Mouse (Mus musculus) megakaryocyte progenitor cell, adult 5-6 weeks (primary cell): ENCODE results near the gene Pnmt. TPM values are rescaled to one million over a fixed set of nuclear protein-coding genes. Genes with fewer than 3 reads are reported as not detected.
A peak's percentile ranks its signal among the peaks of the same experiment; 100 is the strongest.

Source experiments
- ATAC-seq: replicated peaks from 2 replicates; pipeline ENCODE4 v1.8.0; 2016; ENCODE audit warnings: mild to moderate bottlenecking, moderate TSS enrichment, inconsistent platforms; ENCODE audit not compliant: poor library complexity
- total RNA-seq, 2 experiments: library from RNA; stranded (forward) in 1 of 2; stranded (reverse) in 1 of 2; fragments of 157-497, 149-512 nt in 1 of 2; fragments of 200-1000 nt in 1 of 2; gene quantifications; 2 replicates each; pipeline versions ENCODE4 v1.2.3 to v1.2.4; 2015 to 2017

Gene Pnmt
- total RNA-seq, 2 experiments from 2014 or later = not detected

- no peak for ATAC-seq
Observed at GRCm38 (mm10) chr11:98412797-98413301, 26.6 kb downstream of the Pnmt start.

DNA sequence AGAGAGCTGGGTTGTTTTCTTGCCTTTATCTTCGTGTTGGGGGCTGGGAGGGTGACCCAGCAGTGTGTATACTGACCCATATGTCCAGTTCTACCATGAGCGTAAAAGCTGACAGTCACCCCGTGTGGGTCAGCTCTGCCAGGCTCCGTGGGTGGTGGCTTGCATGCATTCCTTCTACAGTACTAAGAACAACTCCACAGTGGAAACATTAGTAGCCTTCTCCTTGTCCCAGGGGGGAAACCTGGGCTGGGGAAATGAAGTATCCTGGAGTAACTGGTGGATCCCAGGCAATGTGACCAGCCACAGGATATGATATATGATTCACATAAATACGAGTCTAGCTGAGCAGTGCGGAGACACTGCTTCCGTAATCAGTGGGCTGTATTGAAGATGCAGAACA is 27.5 kb downstream of the Pnmt start:
- ATAC-seq = no peak

DNA sequence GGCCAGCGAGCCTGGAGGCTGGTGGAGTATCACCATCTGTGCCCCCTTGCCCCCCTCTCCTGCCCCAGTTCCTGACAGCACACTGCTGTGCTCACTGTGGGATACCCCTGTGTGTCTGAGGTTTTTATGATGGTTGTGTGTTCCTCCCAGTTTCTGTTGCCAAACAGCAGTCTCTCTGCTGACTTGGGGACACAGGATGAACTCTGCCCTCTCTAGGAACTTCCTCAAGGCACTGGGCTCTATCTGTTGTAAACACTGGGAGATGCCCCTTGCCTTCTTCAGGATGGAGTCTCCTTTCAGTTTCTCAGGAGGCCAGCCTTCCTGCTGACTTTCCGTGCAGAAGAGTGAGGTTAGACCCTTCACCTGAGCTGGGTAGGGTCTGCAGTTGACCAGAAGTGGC is 27.9 kb downstream of the Pnmt start:
- no peak for ATAC-seq

GRCm38 (mm10) chr11:98417074-98417473 is 30.8 kb downstream of the Pnmt start:
- ATAC-seq = peak; percentile 50; the same call in 1 of the 2 replicates

DNA sequence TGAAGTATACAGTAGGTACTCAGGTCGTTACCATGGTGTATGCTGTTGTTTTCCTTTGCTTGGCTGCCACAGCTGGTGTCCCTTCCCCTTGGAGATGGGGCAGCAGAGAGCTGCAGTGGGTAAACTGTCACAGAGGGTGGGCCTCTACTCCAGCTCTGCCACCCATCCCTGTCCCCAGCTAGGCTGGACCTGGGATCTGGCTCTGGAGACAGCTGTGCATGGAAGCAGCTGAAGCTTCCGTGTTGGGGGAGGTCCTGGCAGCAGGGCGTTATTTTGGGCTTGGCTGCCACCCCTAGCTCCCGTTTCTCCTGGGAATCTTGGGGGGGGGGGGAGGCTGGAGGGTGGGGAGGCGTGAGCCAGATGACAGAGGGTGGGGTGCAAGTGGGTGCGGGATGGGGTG is 32.0 kb downstream of the Pnmt start:
- ATAC-seq = no peak

DNA sequence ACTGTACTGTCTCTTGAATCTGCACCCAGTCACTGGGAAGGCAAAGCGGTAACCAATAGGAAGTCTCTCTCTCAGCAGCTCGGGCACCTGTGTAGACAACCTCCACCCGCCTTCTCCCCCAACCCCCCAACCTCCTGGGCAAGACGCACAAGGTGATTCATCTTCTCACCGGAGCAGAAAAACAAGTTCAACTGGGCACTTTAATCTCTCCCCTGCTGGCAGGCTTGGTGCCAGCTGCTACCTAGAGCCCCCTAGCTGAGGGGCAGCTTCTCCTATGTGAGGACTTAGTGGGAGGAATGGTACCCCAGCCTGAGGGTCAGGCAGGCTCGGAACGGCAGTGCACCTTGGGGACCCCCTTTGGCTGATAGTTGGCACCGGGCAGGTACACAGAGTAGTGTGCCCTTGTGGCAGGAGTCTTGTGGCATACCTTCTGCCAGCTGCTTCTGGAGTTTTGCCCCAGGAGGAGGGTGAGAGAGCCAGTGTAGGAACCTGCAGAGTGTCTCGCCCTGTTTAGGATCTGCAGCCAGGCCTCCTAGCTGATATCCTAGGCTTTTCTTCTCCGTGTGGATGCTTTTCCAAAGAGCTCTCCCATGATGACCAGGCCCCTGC is 32.8 kb downstream of the Pnmt start:
- no peak for ATAC-seq

DNA sequence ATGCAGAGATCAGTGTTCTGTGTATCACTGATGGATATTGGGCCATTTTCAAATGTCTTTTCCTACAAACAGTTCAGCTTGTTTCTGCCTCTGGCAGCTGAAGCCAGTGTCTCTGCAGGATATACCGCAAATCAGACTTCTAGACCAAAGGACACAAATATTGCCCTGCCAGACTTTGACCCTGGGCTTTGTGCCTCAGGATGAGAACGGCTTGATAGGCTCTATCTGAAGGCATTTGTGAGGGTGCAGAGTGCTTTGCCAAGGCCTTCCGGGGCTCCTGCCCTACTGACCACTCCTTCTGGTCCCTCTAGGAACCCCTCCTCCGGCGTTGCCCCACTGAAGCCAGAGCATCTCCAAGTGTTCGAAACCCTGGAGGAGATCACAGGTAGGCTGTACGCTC is 40.3 kb downstream of the Pnmt start:
- no peak for ATAC-seq

DNA sequence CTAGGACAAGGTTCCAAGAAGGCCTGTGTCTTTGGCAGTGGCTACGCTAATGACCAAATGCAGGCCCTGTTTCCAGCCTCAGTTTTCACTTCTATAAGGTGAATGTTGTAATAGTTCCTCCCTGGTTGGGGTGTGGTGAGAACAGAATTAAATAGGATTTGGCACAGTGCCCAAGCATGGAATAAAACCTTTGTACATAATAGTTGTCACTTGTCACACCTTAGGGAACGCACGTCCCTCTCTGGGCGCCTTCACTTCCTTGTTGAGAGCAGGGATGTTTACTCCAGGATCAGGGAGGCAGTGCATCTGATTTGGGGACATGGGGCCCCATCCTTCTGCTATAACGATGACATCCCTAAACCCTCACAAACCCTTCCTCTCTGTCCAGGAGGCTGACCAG is 42.2 kb downstream of the Pnmt start:
- ATAC-seq = no peak

DNA sequence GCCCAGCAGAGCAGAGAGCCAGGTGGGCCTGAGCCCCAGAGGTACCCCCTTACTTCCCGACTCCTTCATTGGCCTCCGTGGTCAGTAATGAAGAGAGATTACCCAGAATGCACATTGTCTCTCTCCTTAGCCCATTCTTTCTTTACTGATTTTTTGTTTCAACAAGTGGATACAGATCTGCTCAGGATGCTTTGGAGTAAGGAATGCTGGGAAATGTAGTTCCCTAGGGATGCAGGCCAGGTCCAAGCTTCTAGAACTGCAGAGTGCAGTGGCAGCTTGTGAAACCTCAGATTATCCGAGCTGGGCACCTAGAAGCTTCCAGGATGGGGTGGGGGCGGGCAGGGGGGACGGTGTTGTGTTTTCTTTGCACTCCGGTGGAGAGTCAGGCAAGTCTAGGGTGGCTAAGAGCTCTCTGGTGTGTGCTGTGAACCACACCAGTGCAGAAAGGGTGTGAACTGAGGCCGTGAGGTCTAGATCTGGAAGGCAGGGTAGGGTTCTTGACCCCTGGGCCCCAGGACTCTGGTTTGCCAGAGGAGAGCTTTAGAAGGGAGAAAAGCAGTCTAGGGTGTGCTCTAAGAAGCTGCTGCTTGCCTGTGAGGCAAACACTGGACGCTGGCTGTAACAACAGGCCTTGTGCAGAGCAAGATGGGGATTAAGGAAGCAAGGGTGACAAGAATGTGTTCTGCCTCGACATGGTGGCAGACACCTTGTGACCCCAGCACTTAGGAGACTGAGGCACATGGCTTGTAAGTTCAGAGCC is 45.7 kb downstream of the Pnmt start:
- ATAC-seq = no peak

GRCm38 (mm10) chr11:98435723-98436122 is 49.5 kb downstream of the Pnmt start:
- ATAC-seq = no peak

DNA sequence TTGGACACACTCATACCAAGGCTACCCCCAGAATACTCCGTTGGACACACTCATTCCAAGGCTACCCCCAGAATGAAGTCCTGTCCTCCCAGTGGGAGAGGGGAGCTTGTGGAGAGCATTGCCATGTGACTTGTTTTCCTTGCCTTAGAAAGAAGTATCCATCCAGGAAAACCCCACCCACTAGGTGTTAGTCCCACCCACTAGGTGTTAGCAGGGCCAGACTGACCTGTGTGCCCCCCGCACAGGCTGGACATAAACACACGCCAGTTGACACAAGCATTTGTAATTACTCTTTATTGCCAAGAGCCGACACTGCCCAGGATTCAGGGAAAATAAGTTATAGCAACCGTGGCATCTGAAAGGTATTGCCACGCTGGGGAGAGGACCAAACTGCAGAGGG is 51.2 kb downstream of the Pnmt start:
- no peak for ATAC-seq

Other genes starting within 250 kb of the Pnmt start
- 6.2 and 7.4 TPM in 2 replicates for gene Fbxl20, start 236.0 kb upstream of the Pnmt start, total RNA-seq (2015)
- gene Fbxl20, start 236.0 kb upstream of the Pnmt start, total RNA-seq (2017) = 6.7 and 9.6 TPM in 2 replicates
- 86.9 and 89.2 TPM in 2 replicates for gene Med1, start 193.2 kb upstream of the Pnmt start, total RNA-seq (2015)
- gene Med1, start 193.2 kb upstream of the Pnmt start, total RNA-seq (2017) = 39.1 and 47.9 TPM in 2 replicates
- gene Cdk12, start 183.4 kb upstream of the Pnmt start, total RNA-seq (2015) = 49.4 and 51.0 TPM in 2 replicates
- 49.6 and 58.0 TPM in 2 replicates for gene Cdk12, start 183.4 kb upstream of the Pnmt start, total RNA-seq (2017)
- not detected in 2 replicates for gene Neurod2, start 56.8 kb upstream of the Pnmt start, total RNA-seq (2015)
- not detected in 2 replicates for gene Neurod2, start 56.8 kb upstream of the Pnmt start, total RNA-seq (2017)
- gene Ppp1r1b, start 38.0 kb upstream of the Pnmt start, total RNA-seq (2015) = not detected in 2 replicates
- not detected in 2 replicates for gene Ppp1r1b, start 38.0 kb upstream of the Pnmt start, total RNA-seq (2017)
- gene Stard3, start 28.1 kb upstream of the Pnmt start, total RNA-seq (2015) = 11.1 and 12.0 TPM in 2 replicates
- 17.8 and 23.1 TPM in 2 replicates for gene Stard3, start 28.1 kb upstream of the Pnmt start, total RNA-seq (2017)
- not detected in 2 replicates for gene Tcap, start 2.6 kb upstream of the Pnmt start, total RNA-seq (2015)
- gene Tcap, start 2.6 kb upstream of the Pnmt start, total RNA-seq (2017) = not detected in 2 replicates
- 3.2 and 3.5 TPM in 2 replicates for gene Pgap3, start 14.0 kb downstream of the Pnmt start, total RNA-seq (2015)
- gene Pgap3, start 14.0 kb downstream of the Pnmt start, total RNA-seq (2017) = 1.2 and 2.3 TPM in 2 replicates
- not detected in 2 replicates for gene Erbb2, start 26.0 kb downstream of the Pnmt start, total RNA-seq (2015)
- not detected in 2 replicates for gene Erbb2, start 26.0 kb downstream of the Pnmt start, total RNA-seq (2017)
- gene Mien1, start 52.5 kb downstream of the Pnmt start, total RNA-seq (2015) = 42.0 and 43.2 TPM in 2 replicates
- gene Mien1, start 52.5 kb downstream of the Pnmt start, total RNA-seq (2017) = 24.8 and 31.5 TPM in 2 replicates
- gene Grb7, start 59.9 kb downstream of the Pnmt start, total RNA-seq (2015) = not detected in 2 replicates
- not detected in 2 replicates for gene Grb7, start 59.9 kb downstream of the Pnmt start, total RNA-seq (2017)
- 1.2 TPM in 2 replicates for gene Ikzf3, start 159.6 kb downstream of the Pnmt start, total RNA-seq (2015)
- 0.17 and 0.44 TPM in 2 replicates for gene Ikzf3, start 159.6 kb downstream of the Pnmt start, total RNA-seq (2017)
- gene Zpbp2, start 164.6 kb downstream of the Pnmt start, total RNA-seq (2015) = 0.17 TPM in 1 of 2 replicates, not detected in the other
- 0.10 TPM in 1 of 2 replicates, not detected in the other for gene Zpbp2, start 164.6 kb downstream of the Pnmt start, total RNA-seq (2017)
- 5.5 and 7.7 TPM in 2 replicates for gene Ormdl3, start 200.9 kb downstream of the Pnmt start, total RNA-seq (2015)
- 7.2 and 10.6 TPM in 2 replicates for gene Ormdl3, start 200.9 kb downstream of the Pnmt start, total RNA-seq (2017)
- gene Lrrc3c, start 211.8 kb downstream of the Pnmt start, total RNA-seq (2015) = not detected in 2 replicates
- gene Lrrc3c, start 211.8 kb downstream of the Pnmt start, total RNA-seq (2017) = not detected in 2 replicates
- gene Gm12355, start 239.2 kb downstream of the Pnmt start, total RNA-seq (2015) = 9.7 and 12.5 TPM in 2 replicates
- gene Gm12355, start 239.2 kb downstream of the Pnmt start, total RNA-seq (2017) = 3.2 and 5.2 TPM in 2 replicates
- not detected in 2 replicates for gene Gsdma3, start 239.9 kb downstream of the Pnmt start, total RNA-seq (2015)
- gene Gsdma3, start 239.9 kb downstream of the Pnmt start, total RNA-seq (2017) = not detected in 2 replicates